Mouse (Mus musculus) erythroblast, adult 5-6 weeks (primary cell): ENCODE data around the gene Dhdds. TPM values are rescaled to one million over a fixed set of nuclear protein-coding genes. Genes with fewer than 3 reads are reported as not detected.
A peak's percentile ranks its signal among the peaks of the same experiment; 100 is the strongest.
"Not testable (repeated sequence)": the region's sequence is repeated elsewhere in the genome, so short reads cannot be mapped to it uniquely, and the experiment has no call there.

Source experiments
- ATAC-seq: replicated peaks from 2 replicates; pipeline ENCODE4 v1.8.0; 2016; ENCODE audit warnings: moderate number of reproducible peaks, mild to moderate bottlenecking, moderate TSS enrichment, inconsistent platforms; ENCODE audit not compliant: poor library complexity, low FRiP score, severe bottlenecking
- total RNA-seq, 2 experiments: library from RNA; stranded (forward) in 1 of 2; stranded (reverse) in 1 of 2; fragments of 150-400 nt in 1 of 2; fragments of 200-764, 138-1000 nt in 1 of 2; gene quantifications; 2 replicates each; pipeline versions ENCODE4 v1.2.3 to v1.2.4; 2015 to 2017; ENCODE audit warnings: low replicate concordance in 2 of 2

The Dhdds gene
- total RNA-seq, 2 experiments from 2014 or later = 12.2 to 17.3 TPM

- ATAC-seq = no peak
Measured at GRCm38 (mm10) chr4:134006845-134007244, 6.1 kb upstream of the Dhdds start.

- ATAC-seq = no peak
Measured at GRCm38 (mm10) chr4:134005581-134006358, 5.1 kb upstream of the Dhdds start.

- no peak for ATAC-seq
Measured at GRCm38 (mm10) chr4:134002903-134003302, 2.2 kb upstream of the Dhdds start.

DNA sequence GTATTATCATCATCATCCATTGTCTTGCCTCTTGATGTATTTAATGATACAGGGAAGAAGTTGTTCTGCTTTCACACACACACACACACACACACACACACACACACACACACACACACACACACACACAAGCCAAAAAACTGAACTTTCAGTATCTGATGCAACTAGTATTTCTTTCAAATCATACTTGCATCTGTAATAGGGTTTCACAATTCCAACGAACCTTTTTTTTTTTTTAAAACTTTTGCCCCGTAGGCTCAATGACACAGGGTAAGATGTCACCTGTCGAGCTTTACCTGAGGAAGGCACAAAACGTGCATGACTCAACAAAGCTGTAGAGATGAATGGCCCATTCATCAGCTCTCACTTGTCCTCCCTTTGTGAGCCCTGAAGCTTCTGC, 1.5 kb upstream of the Dhdds start:
- no peak for ATAC-seq

GRCm38 (mm10) chr4:134001710-134002109, 992 bp upstream of the Dhdds start:
- ATAC-seq = no peak

- ATAC-seq = no peak
Measured at GRCm38 (mm10) chr4:133994697-133995096, 6.0 kb downstream of the Dhdds start.

- ATAC-seq = no peak
Measured at GRCm38 (mm10) chr4:133991087-133991660, 9.5 kb downstream of the Dhdds start.

GRCm38 (mm10) chr4:133990035-133990434, 10.7 kb downstream of the Dhdds start:
- ATAC-seq = no peak

DNA sequence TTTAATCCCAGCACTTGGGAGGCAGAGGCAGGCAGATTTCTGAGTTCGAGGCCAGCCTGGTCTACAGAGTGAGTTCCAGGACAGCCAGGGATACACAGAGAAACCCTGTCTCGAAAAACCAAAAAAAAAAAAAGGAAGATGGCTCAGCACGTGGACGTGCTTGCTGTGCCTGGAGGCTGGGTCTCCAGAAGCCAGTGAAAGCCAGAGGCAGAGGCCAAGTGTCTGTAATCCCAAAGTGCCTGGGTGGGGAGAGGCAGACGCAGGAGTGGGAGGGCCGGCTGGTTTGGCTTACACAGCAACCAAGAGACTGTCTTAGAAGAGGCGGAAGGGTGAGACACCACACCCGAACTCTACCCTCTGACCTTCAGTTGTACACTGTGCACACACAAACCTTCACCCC, 12.4 kb downstream of the Dhdds start:
- not testable (repeated sequence) for ATAC-seq

DNA sequence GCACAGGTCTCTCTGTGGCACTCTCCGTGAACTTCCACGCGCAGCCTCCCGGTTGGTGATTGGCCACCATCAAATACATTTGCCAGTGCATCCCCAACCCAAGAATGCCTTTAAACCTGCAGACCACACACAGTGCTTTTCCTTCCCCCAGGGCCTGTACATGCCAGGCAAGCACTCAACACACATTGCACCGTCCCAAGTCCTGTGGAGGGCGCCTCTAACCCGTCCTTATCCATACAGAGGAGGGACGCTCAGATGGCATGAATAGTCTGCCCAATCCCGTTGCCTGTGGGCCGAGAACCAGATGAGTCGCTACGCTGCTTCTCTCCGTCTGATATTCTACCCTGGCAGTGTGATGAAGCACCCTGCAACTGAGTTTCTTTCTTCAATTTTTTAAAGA, 17.8 kb downstream of the Dhdds start:
- ATAC-seq = no peak

GRCm38 (mm10) chr4:133980496-133980895, 20.2 kb downstream of the Dhdds start:
- no peak for ATAC-seq

DNA sequence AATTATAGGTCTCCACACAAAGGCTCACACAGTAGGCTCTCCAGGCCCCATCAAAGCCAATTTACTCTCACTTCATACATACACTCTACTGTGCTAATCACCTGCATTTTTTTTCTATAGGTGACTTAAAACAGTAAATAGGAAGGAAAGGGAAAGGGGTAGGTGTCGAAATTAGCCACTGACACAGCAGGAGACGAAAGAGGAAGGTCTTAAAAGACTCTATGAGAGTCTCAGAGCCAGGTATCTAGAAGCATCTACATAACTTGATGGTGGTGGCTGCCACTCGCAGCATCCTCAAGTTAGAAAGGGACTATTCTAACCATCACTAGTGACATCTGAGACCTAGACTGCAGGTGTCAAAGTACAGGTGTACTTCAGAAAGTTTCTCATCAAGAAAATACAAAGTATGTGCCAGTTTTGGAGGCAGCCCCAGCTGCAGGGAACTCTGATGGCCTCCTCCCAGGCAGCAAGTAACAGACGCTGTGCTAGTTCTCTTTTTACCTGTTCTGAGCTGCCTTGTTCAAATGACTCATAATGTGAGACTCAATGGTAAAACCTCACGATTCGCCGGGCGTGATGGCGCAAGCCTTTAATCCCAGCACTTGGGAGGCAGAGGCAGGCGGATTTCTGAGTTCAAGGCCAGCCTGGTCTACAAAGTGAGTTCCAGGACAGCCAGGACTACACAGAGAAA, 22.6 kb downstream of the Dhdds start:
- no peak for ATAC-seq

- ATAC-seq = no peak
Measured at GRCm38 (mm10) chr4:133971741-133972140, 29.0 kb downstream of the Dhdds start.

DNA sequence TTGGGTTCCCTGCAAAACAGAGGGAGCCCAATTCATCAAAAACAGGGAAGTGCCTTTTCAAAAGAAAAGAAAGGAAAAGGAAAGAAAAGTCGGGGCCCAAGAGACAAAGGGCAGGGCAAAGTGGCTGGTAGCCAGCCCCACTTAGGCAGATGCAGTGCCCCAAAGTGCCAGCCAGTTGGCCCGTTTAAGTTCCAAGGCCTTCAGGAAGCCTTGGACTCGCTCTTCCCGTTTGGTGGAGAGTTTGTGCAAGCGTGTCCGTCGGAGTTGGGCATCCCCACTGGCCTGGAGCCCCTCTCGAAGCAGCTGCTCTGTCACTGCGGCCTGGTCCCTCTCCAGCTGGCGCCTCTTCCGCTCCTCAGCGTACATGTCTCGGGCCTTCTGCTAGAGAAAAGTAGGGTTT, 29.8 kb downstream of the Dhdds start:
- ATAC-seq = no peak

- no peak for ATAC-seq
Measured at GRCm38 (mm10) chr4:133970196-133970595, 30.5 kb downstream of the Dhdds start.

DNA sequence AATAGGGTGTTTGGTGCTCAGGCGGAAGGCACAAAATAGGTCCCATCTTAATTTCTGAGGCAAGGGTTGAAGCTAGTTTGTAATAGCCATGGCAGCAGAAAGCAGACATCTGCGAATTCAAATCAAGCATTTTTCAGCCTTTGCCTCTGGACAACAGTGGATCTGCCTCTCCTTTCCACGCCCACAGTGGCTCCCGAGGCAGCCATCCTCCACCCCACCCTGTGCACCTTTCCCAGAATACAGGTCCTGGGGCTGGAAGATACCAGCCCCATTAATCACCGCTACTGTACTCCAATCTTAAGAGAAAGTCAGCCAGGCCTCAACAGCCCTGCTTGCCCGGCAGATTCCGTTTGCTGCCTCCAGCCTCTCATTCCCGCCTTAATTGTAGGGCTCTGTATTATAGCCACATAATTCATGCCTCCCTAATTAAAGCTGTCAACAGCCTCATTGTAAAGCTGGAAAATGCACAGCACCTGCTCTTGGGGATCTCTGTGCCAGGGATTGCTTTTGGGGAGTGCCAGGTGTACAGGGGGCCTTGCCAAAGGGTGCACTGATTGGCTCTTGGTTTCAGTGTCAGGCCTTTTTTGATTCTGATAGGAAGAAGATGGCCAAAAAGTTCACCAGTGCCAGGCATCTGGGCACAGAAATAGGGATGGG, 31.5 kb downstream of the Dhdds start:
- ATAC-seq = no peak

DNA sequence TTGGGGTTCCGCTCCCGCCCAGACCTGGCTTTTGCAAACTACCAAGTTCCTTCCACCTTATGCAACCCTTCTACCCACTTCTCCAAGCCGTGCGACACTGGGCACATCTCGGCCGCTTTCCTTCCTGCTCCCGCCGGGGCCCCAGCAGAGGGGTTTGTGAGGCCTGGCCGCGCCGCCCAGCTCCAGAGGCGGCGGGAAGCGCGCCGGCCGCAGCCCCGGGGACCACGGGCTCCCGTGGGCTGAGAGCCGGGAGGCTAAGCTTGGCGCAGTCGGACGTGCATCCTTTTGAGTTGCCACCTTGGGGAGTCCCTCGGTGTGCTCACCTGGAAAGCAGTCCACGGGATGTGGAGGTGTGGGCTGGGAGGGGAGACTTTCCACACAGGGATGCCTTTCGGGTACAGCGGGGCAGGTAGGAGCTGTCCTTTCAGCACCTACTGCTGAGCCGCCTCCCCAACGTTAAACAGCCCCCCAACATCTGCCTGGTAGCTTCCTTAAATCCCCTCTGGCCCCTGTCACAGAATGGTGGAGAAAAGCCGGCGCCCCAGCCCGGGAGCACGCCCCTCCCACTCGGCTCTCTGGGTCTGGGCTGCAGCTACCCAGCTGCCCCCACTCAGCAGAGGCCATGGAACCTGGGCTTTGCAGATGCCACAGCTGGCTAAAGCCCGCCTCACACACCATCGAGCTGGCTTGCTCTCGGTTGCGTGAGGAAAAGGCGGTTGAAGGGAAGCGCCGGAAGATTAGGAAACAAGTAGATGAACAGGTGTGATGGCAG, 32.4 kb downstream of the Dhdds start, which contains the start of gene Hmgn2:
TSS of gene Hmgn2 (minus strand) at position 501 of the 772 bp plus-strand sequence.
- ATAC-seq = peak; percentile 50

- peak; percentile 56 for ATAC-seq
Measured at GRCm38 (mm10) chr4:133967866-133968149, 32.9 kb downstream of the Dhdds start.

GRCm38 (mm10) chr4:133967138-133967865, 33.4 kb downstream of the Dhdds start:
- peak; percentile 90 for ATAC-seq
